Mouse (Mus musculus): ENCODE data around the gene Faim2.

Gene Faim2

DNA sequence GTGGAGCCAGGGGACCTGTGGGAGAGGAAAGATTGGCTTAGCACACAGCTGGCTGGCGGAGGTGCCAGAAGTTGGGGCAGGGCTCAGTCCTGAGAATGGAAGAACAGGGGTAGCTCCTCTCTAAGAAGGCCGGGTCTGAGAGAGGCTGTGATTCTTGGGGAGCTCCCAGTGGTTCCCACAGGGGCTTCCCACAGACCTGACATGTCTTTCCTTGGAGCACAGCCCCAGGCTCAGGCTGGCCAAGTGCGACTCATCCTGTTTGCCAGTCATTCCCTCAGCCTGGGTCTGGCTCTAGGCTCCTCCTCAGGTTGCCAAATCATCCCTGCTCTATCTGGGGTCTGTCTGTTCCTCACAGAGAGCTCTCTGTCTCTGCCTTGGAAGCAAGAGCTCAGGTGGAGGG, 17.3 kb downstream of the Faim2 start:
- DNase-seq (ENCODE audit: extremely low read depth, insufficient read length, low spot score): peak; percentile 30

DNA sequence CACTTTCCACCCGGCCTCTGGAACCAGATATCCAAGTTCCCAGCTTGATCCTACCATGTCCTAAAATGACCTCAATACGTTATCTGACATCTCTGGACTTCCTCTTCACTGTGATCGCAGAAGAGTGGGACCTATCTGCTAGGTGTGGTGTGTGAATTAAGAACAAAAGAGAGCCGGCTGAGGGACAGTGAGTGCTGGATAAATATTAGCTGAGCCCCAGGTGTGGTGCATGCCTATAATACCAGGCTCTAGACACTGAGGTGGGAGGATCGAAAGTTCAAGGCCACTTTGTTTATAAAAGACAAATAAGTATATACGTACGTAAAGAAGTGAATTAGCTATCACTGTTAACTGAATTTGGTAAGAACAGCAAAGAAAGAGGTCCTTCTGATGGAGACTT, 18.1 kb downstream of the Faim2 start:
- no peak for DNase-seq (ENCODE audit: extremely low read depth, insufficient read length, low spot score)

DNA sequence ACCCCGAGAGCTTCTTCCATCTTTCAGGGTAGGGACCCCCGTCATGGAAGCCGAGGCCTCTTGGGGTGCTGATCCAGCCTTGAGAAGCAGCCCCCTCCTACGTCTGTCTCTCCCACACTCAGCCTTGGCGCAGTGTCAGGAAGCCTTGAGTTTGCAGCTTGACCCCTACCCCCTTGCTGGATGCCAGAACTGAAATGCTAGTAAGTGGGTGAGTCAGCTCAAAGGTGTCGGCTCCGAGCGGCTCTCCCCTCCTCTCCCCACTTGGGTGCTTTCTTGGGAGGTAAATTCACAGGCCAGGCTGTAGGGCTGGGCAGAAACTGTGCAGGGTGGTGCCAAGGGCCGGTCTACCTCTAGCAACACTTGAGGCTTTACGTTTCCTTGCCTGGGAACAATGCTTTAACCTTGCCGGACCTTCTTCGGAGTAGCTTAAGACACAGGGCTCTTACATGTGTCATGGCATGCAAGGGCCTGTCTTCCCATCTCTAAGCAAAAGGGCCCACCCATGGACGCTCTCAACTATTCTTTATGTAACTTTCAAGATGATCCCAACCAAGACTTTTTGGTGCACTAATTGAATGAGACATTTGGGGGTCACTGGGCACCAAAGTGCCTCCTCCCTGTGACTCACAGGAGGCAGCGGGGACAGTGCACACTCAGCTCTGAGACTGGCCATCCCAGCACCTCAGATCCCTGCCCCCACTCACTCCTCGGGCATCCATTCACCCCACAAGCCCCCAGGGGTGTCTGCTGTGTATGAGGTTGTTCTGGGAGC, 22.5 kb downstream of the Faim2 start:
- DNase-seq (ENCODE audit: extremely low read depth, insufficient read length, low spot score): peak; percentile 63

DNA sequence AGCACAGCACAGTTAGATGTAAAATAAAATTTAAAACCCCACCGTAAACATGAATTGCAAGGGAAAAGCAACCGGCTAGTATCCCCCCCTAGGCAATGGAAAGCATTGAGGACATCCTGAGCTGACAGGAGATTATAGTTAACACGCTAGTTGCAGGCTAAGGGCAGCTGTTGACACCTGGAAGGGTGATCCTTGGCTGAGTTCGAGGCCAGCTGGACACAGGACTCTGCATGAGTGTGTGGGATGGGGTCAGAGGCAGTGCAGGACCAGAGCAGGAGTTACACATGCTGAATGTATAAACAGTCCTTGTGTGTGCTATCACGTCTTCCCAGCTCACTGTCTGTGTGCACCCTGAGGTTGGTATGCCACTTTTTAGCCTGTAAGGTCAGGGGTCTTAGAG, 24.7 kb downstream of the Faim2 start:
- no peak for DNase-seq (ENCODE audit: extremely low read depth, insufficient read length, low spot score)

DNA sequence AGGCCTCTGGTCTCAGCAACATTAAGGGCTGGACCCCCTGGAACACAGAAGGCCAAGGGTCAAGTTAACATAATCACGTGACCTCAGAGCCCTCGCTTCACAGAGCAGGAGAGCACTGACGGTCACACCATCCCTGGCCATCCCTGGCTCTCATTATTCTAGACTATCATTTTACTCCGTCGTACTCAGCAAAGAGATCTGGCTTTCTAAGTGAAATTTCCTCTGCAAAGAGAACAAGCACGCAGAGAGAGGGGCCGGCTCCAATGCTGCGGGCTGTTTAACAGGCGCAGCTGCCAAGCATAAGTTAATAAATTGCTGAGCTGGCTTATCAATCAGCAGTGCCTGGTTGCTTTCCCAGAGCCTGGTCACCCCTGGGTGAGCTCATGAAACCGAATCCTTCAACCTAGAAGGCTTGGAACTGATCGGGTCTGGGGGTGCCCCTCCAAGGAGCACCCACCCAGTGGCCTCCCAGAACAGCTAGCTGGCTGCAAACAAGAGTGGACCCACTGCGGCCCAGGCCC, 25.6 kb downstream of the Faim2 start:
- DNase-seq (ENCODE audit: extremely low read depth, insufficient read length, low spot score): no peak

DNA sequence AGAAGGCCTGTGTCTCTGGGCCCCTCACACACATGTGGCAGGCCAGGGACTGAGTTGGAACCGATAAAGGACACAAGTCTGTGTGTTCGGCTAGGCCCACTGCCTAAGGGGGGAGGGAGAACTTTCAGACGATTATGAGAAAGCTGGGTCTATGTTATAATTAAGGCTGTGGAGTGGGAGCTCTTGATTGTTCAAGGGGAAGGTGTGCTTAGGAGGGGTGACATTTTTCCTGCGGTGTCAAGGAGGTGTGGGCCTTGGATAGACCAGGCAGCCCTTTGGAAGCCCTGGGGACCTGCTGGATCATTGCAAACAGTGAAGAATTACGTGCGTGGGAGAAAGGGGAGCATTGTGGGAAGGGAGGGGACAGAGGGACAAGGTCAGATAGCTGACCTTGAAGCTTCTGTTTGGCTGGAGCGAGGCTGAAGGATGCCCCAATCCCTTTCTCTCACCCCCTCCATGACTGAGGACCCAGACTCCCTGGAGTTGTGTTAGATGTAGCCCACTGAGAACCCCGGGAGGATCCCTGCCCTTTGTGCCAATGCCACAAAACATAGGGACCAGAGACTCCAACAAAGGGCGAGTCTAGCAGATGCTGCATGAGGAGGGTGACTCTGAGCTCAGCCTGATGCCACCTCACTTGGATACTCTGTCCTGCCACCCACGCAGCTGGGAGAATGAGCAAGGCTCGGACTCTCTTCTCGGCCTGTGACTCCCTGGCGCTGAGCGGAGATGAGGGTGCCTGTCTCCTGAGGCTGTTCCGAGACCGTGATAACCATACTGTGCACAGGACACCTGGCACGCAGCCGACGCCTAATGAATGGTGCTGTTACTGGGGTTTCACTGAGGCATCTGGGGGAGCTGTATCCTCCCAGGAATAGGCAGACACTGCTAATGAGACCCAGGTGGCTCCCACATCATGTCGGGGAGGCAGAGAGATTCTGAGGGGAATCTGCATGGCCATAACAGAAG, 26.4 kb downstream of the Faim2 start:
- no peak for DNase-seq (ENCODE audit: extremely low read depth, insufficient read length, low spot score)

DNA sequence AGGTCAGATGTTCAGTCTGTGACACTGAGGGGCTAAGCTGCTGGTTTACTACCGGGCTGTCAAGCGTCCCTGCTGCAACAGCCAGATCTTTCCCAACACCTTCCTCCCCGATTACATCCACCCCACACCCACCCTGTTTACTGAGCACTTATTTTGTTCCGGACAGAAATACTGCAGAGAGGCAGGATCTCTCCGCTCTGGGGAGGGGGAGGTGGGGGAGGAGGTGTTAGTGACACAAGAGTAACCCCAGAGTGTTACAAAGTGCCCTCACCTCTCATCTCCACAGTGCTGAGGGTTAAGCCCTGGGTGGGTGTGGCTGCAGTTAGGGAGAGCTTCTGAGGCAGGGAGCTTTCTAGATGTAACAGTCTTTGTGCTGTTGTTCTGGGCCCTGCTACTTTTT, 27.6 kb downstream of the Faim2 start:
- DNase-seq (ENCODE audit: extremely low read depth, insufficient read length, low spot score): no peak

DNA sequence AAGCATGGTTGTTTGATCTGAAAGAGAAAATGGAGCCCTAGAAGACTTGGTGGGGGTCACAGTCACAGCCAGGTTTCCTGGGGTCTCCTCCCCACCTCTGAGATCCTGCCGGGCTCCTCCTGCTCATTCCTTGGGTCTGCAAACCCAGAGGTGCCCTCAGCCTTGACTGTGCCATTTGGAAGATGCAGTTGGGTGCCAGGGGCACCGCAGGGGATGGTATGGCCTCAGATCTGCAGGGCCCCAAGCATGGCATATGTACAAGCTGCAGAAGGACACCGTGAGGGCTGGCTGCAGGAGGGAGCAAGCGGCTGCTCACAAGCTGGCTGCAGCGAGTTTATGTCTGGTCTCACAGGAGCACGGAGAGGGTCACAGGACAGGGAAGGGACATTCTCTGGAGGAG, 28.2 kb downstream of the Faim2 start:
- DNase-seq (ENCODE audit: extremely low read depth, insufficient read length, low spot score): no peak

DNA sequence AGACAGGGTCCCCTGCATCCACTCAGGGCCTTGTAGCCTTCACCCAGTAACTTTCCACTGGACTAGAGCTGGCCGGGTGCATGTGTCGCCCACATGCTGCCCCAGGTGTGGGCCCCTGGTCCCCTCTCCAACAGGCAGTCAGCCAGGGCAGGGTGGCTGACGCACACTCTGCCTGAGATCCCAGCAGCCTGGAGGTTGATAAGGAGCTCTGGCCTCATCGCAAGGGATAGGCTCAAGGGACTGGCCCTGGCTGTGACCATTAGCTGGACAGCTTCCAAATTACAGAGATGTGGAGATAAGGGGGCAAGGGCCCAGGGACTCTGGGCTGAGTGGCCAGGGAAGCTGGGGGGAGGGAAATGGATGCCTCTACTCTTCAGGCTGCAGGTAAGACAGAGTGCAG, 29.2 kb downstream of the Faim2 start:
- DNase-seq (ENCODE audit: extremely low read depth, insufficient read length, low spot score): peak; percentile 87

DNA sequence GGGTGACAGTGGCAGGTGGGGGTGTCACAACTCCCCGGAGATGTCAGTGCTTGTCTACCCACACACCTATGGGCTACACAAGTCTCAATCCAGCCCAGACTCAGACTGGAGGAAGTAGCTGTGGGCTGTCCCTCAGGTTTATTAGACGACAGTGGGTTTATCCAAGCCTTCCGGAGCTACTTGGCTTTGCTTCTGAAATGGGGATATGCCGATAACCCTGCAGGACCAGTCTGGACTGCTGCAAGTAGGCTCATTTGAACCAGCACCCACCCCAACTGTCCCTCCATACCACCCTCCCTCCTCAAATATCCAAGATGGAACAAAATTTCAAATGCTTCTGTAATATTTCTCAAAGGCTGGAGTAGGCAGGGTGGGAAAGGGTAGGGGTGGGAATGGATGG, 29.6 kb downstream of the Faim2 start:
- DNase-seq (ENCODE audit: extremely low read depth, insufficient read length, low spot score): no peak

DNA sequence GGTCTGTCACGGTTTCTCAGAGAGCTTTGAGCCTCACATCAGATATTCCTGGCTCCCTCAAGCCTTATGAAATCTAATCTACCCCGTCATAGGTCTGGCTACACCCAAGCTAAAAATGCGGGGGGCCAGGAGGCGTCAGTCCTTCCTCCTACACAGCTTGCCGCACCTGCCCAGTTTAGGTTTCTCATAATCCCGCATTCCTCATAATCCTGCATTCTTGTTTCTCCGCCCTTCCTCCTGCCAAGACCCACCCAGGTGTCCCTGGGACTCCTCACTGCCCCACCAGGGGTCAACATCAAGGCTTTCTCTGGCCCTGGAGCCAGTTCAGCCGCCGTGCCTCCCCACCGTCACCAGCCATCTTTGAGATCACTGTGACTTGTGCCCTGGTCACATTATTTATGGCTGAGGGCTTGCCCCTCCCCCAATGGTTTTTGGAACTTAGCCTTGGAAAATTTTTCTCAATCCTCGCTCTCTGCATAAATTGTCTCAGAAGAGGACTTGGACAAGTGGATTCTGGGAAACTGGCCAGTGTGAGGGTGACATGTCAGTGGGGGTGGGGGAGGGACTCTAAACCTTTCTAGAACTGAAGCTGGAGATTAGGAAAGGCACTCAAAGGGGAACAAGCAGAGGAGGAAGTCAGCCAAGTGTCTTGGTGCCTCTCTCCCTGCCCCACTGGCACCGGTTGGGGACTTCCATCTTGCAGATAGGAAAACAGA, 30.3 kb downstream of the Faim2 start:
- DNase-seq (ENCODE audit: extremely low read depth, insufficient read length, low spot score): peak; percentile 90

DNA sequence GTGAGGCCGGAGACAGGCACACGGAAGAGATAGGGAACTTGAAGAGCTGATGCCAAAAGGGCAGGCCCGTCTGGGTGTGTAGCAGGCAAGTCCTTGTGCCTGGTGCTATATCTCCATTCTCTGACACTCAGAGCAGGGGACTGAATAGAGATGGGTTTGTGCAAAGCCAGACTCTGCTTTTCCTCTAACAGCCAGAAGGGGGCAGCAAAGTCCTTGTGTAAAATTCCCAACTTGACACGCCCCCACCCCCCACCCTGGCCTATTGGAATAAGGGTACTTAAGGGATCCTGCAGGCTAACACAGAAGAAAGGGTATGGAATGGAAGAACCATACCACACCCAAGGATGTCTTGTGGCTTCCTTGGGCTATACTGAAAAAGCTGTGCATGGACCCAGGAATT, 30.9 kb downstream of the Faim2 start:
- peak; percentile 74 for DNase-seq (ENCODE audit: extremely low read depth, insufficient read length, low spot score)

DNA sequence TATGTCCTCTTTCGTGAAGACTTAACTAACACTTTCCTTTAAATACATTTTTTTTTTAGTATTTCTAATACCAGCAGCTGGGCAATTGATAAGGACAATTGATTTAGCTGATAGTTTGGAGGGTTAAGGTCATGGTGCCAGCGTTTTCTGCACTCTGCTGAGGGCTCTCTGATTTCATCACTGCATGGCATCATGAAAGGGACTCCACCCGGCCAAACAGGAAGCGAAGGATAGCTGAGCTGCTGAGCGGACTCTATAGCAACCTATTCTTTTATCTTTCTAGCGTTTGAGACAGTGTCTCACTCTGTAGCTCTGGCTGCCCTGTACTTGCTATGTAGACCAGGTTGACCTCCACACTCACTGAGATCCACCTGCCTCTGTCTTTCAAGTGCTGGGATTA, 43.2 kb downstream of the Faim2 start:
- no peak for DNase-seq (ENCODE audit: extremely low read depth, insufficient read length, low spot score)

DNA sequence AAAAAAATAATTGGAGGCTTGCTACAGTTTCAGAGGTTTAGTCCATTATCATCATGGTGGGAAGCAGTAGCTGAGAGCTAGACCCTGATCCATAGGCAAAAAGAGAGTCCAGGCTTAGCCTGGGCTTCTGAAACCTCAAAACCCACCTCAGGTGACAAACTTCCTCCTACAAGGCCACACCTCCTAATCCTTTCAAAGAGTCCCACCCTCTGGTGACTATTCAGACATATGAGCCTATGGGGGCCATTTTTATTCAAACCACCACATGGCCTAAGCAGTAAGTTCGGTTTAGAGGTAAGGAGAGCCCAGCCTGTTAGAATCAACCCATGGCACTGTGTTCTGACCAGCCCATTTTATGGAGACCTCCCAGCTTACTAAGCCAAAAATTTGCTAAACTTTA, 52.2 kb downstream of the Faim2 start:
- no peak for DNase-seq (ENCODE audit: extremely low read depth, insufficient read length, low spot score)

DNA sequence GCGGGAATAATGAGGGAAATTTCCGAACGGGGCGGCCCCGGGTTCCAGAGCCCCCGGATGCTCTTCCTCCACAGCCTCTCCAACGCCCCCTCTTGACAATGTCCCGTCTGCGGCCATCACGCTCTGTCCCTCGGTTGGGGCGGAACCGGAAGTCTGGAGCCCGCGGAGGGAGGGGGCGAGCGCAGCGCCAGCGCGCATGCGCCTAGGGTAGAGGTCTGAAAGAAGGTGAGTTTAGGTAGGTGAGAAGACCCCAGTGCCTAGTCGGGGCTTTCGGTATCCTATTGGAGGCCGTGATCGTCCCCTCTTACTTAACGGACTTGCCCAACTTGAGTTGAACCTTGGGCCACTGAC, 53.4 kb downstream of the Faim2 start, which contains the start of gene Bcdin3d:
Gene Bcdin3d (minus strand): TSS at position 155 of the 351 bp plus-strand sequence.
- peak; percentile 91 for DNase-seq (ENCODE audit: extremely low read depth, insufficient read length, low spot score)

DNA sequence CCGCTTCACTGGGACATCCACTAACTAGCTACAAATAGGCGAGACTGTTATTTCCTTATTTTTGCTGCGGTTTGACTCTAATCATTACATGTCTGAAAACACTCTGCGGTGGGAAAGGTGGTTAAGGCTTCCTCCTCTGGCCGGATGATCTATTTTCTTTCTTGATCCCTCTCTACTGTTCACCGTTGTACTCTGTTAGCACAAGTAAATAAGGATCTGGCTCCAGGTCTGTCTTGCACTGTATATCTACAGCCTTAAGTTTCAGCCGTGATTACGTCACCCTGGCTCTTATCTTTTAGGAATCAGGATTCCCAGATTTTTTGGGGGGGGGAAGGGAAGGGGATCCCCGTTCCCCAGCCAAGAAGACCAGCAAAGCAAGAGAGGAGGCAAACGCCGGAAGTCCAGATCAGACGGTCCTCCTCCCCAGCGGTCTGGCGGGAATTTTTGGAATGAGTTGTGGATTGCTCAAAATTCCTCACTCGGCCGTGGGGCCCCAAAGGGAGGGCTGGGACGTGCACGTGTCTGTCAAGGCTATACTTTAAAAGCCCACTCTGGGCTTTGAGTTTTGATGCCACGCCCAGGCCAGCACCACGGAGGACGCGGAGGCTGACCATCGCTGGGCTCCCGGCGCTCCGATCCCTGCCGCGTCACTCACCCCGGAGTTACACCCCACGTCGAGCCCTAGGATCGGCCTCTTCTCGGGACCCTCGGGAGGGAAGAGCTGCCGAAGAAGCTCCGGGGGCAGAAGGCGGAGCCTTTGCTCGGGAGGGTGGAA, 54.0 kb downstream of the Faim2 start:
- peak; percentile 85 for DNase-seq (ENCODE audit: extremely low read depth, insufficient read length, low spot score)

DNA sequence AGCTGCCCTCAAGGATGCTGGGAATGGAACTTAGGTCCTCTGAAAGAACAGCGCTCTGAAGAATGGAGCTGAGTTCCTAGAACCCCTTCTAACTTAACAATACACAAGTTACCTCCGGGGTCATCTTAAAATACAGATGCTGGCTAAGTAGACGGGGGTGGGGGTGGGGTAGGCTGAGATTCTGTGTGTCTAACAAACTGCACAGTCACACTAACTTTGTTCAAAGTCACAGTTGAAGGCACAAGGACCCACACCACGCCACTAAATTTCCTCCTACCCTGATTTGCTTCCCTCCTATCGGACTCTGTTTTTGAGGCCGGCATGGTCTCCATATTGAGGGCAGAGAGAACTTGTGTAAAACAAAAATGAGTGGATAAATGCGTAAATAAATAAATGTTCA, 55.0 kb downstream of the Faim2 start:
- DNase-seq (ENCODE audit: extremely low read depth, insufficient read length, low spot score): no peak

DNA sequence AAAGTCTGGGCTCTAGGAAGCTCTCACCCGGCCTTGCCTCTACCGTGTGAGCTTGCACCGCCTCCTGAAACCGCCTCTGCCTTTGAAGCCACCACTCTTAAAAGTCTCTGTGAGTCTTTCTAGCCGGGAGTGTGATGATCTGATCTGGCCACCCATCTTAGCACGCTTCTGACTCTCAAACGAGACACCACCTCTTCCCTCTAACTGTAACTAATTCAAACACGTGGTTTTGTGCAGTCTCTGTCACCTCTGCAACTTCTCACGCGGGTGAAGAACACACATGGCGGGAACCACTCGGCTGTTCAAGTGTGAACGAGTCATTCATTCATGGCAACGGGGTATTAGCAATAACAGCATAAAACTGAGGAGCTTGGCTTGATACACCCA, 56.3 kb downstream of the Faim2 start:
- DNase-seq (ENCODE audit: extremely low read depth, insufficient read length, low spot score): no peak

DNA sequence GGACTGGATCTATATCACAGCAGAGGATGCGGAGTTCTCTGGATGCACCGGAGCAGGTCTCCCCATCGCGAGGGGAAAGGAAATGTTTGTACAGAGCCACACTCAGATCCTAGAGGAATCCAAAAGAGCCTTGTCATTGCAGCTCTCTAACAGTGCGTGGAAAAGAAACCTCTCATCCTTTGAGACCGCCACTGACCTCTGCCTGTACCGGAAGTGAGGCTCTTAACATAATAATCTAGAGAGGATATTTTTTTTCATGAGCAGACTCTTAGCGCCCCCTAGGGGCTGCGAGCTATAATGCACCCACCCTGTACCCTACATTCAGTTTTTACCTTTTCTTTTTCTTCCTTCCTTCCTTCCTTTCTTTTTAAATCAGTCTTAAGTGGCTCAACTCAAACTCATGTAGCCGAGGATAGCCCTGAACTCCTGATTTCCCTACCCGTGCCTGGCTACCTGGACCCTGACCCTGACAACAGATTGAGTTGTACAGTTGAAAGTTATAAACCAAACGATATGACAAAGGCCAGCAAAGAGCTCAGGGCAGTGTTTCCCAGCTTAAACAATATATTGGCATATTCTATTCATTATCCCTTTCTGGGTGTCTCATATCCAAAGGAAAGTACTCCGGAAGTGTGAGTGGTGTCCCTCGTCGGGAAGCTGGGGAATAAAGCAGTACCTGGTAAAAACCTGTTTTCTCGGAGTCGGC, 56.8 kb downstream of the Faim2 start:
- DNase-seq (ENCODE audit: extremely low read depth, insufficient read length, low spot score): no peak
